18 mouse cellular contexts compared by ENCODE assay signal in the genomic region with DNA sequence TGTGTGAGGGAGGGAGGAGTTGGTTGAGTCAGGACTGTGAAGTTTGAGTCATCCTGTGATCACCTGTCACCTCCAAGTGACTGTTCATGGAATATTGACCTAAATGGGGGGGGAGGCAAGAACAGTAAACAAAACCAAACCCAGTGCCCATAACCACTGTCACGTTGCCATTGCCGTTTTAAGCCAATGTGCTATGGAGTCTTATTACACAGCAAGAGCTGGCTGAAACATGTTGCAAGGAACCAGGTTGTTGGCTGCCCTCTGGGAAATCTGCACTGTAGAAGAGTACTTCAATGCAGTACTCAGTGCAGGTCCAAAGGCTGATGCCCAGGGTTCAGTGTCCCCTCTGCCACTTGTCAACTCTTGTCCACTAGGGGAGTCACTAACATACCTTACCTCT.
"Had no signal": no experiment of that assay in that cellular context is flagged by ENCODE, and none has a peak within 500 bp of the region (broad histone marks: within the 10 kb centered on the region; RNA-seq: fewer than 3 reads in every experiment).

No protein-coding gene starts in this region.

- H3K9ac ChIP-seq: limb, embryonic 12.5 days; limb, embryonic 15.5 days; liver, embryonic 15.5 days; lung, embryonic 15.5 days had no signal

- DNase-seq: kidney, adult 11 months; kidney, adult 9 months; kidney, postnatal 14 days; kidney, postnatal 4 days; left cerebral cortex, postnatal 4 days; lung, postnatal 10 days; lung, postnatal 4 days; midbrain, embryonic 14.5 days; thymus, adult 2 months; thymus, postnatal 14 days; thymus, postnatal 4 days had no signal

- H3K36me3 ChIP-seq: limb, embryonic 12.5 days; limb, embryonic 15.5 days; liver, embryonic 15.5 days; lung, embryonic 15.5 days had no signal

- H3K9me3 ChIP-seq: limb, embryonic 12.5 days; limb, embryonic 15.5 days; liver, embryonic 15.5 days; lung, embryonic 15.5 days had no signal

- H3K4me1 ChIP-seq: limb, embryonic 15.5 days; liver, embryonic 15.5 days; lung, embryonic 15.5 days had no signal

- H3K4me2 ChIP-seq: limb, embryonic 12.5 days; limb, embryonic 15.5 days; liver, embryonic 15.5 days; lung, embryonic 15.5 days; midbrain, embryonic 11.5 days had no signal

- H3K27me3 ChIP-seq: limb, embryonic 12.5 days; liver, embryonic 15.5 days; lung, embryonic 15.5 days had no signal

- H3K27ac ChIP-seq: limb, embryonic 12.5 days; limb, embryonic 15.5 days; liver, embryonic 15.5 days; lung, embryonic 15.5 days had no signal

- H3K4me3 ChIP-seq: limb, embryonic 12.5 days; limb, embryonic 15.5 days; liver, embryonic 15.5 days; lung, embryonic 15.5 days had no signal

- ATAC-seq: hindbrain, embryonic 16.5 days; inflammation-experienced regulatory T-cells, adult 6 months had no signal
